Mouse (Mus musculus) forebrain, postnatal 0 days (tissue): ENCODE results near the gene Cd59b. TPM values are rescaled to one million over a fixed set of nuclear protein-coding genes. Genes with fewer than 3 reads are reported as not detected.
A peak's percentile ranks its signal among the peaks of the same experiment; 100 is the strongest.

Experiments
- ATAC-seq: fragments of 200-750 bp; cut with Nextera tagmentation; 2 replicates; pipeline ENCODE4 v1.8.0; 2017; ENCODE audit warnings: mild to moderate bottlenecking, moderate library complexity
- DNase-seq: peaks from one replicate; pipeline ENCODE4 v3.0.0-alpha.2; 2015
- H3K27ac ChIP-seq: fragments of 300-500 bp; sonication (generic); 2 replicates; pipeline ENCODE4 v1.5.1; 2014; ENCODE audit warnings: low read depth, mild to moderate bottlenecking, antibody characterized with exemption, low read length, moderate library complexity, mixed read lengths
- H3K27me3 ChIP-seq: fragments of 300-500 bp; sonication (generic); 2 replicates; pipeline ENCODE4 v1.6.1; 2014; ENCODE audit warnings: mild to moderate bottlenecking, low read length, mixed read lengths; ENCODE audit not compliant: insufficient read depth
- H3K36me3 ChIP-seq: fragments of 300-500 bp; sonication (generic); 2 replicates; pipeline ENCODE4 v1.6.1; 2014; ENCODE audit warnings: mild to moderate bottlenecking, moderate library complexity; ENCODE audit not compliant: insufficient read depth
- H3K4me1 ChIP-seq: fragments of 300-500 bp; sonication (generic); 2 replicates; pipeline ENCODE4 v1.6.1; 2014; ENCODE audit warnings: antibody characterized with exemption; ENCODE audit not compliant: insufficient read depth
- H3K4me2 ChIP-seq: fragments of 300-500 bp; sonication (generic); 2 replicates; pipeline ENCODE4 v1.6.1; 2014; ENCODE audit warnings: low read depth, mild to moderate bottlenecking, moderate library complexity
- H3K4me3 ChIP-seq: fragments of 300-500 bp; sonication (generic); 2 replicates; pipeline ENCODE4 v1.5.1; 2014; ENCODE audit warnings: low read depth, low read length, mixed read lengths
- H3K9ac ChIP-seq: fragments of 300-500 bp; sonication (generic); 2 replicates; pipeline ENCODE4 v1.6.1; 2014; ENCODE audit warnings: mild to moderate bottlenecking
- H3K9me3 ChIP-seq: fragments of 300-500 bp; sonication (generic); 2 replicates; pipeline ENCODE4 v1.6.1; 2016; ENCODE audit warnings: low read length
- CTCF ChIP-seq: sonication (generic); IDR thresholded peaks from 2 replicates; pipeline ENCODE4 v1.5.1; 2016; ENCODE audit warnings: antibody characterized with exemption, control low read depth, low read depth
- WGBS: fragments of 180-500 bp; shearing (Covaris S2); extraction: QIAGEN DNeasy Blood & Tissue Kit; methylation state at CpG from one replicate; pipeline ENCODE4 v1.1.7; 2014; 5-methylcytosine and 5-hydroxymethylcytosine counted together
- polyA plus RNA-seq: library from polyadenylated mRNA; unstranded; fragments of >200 nt; fragmentation: Nextera tagmentation; extraction: Ambion mirVana; gene quantifications from 2 replicates; pipeline ENCODE4 v1.2.1, GENCODE M21; 2015
- total RNA-seq: library from RNA; depleted of rRNA; stranded (reverse); fragments of >200 nt; gene quantifications from 2 replicates; pipeline ENCODE4 v1.2.3, GENCODE M21; 2014

Cd59b gene
- total and polyA plus RNA-seq, 2 experiments from 2014 or later, result 1.5 to 1.6 TPM

- 87% methylated on average over 3 of the region's 3 CpGs for WGBS
- Histone ChIP-seq H3K9me3 (no peaks in the 10 kb centered on the region), H3K9ac (no peak overlapping the region), H3K4me2 (no peak overlapping the region), H3K4me1 (peaks cover 10% of the 10 kb centered on the region), H3K36me3 (peaks cover 16% of the 10 kb centered on the region), H3K4me3 (no peak overlapping the region), H3K27ac (no peak overlapping the region), H3K27me3 (no peaks in the 10 kb centered on the region)
- DNase-seq, result no peak
- no peak for ATAC-seq
- TF ChIP-seq CTCF, result no peak
Measured at GRCm38 (mm10) chr2:104032056-104032455, 37.6 kb upstream of the Cd59b start.

- H3K4me2 ChIP-seq, result no peak overlapping the region
- H3K36me3 ChIP-seq, result peaks cover 28% of the 10 kb centered on the region
- peak; percentile 85 for DNase-seq
- no peak overlapping the region for H3K4me3 ChIP-seq
- no peaks in the 10 kb centered on the region for H3K4me1 ChIP-seq
- H3K9ac ChIP-seq, result no peak overlapping the region
- H3K9me3 ChIP-seq, result no peaks in the 10 kb centered on the region
- ATAC-seq, result peak; percentile 78
- no peak overlapping the region for H3K27ac ChIP-seq
- WGBS, result 31% methylated on average over 3 of the region's 3 CpGs
- TF ChIP-seq CTCF, result peak; percentile 94
- no peaks in the 10 kb centered on the region for H3K27me3 ChIP-seq
Measured at GRCm38 (mm10) chr2:104034832-104035472, 34.7 kb upstream of the Cd59b start.

- Histone ChIP-seq H3K36me3 (peaks cover 32% of the 10 kb centered on the region), H3K9me3 (no peaks in the 10 kb centered on the region), H3K4me1 (no peaks in the 10 kb centered on the region), H3K27ac (no peak overlapping the region), H3K9ac (no peak overlapping the region), H3K4me2 (no peak overlapping the region), H3K27me3 (no peaks in the 10 kb centered on the region), H3K4me3 (no peak overlapping the region)
- WGBS, result 61% methylated on average over 6 of the region's 6 CpGs
- TF ChIP-seq CTCF, result no peak
- DNase-seq, result no peak
- no peak for ATAC-seq
Measured at GRCm38 (mm10) chr2:104035595-104035994, 34.1 kb upstream of the Cd59b start.

GRCm38 (mm10) chr2:104036316-104036715, 33.3 kb upstream of the Cd59b start:
- Histone ChIP-seq H3K4me1 (no peaks in the 10 kb centered on the region), H3K9ac (no peak overlapping the region), H3K4me3 (no peak overlapping the region), H3K9me3 (no peaks in the 10 kb centered on the region), H3K4me2 (no peak overlapping the region), H3K27ac (no peak overlapping the region), H3K36me3 (peaks cover 36% of the 10 kb centered on the region), H3K27me3 (no peaks in the 10 kb centered on the region)
- 36% methylated on average over 3 of the region's 3 CpGs for WGBS
- ATAC-seq (no peak), DNase-seq (no peak)
- TF ChIP-seq CTCF, result no peak

GRCm38 (mm10) chr2:104038236-104038635, 31.4 kb upstream of the Cd59b start:
- 73% methylated on average over 2 of the region's 2 CpGs for WGBS
- ATAC-seq, result no peak
- H3K4me3 ChIP-seq, result no peak overlapping the region

GRCm38 (mm10) chr2:104041632-104042031, 28.0 kb upstream of the Cd59b start:
- TF ChIP-seq CTCF, result no peak
- DNase-seq (no peak), ATAC-seq (no peak)
- H3K27ac ChIP-seq, result no peak overlapping the region
- H3K36me3 ChIP-seq, result peaks cover 32% of the 10 kb centered on the region
- no peak overlapping the region for H3K4me2 ChIP-seq
- no peaks in the 10 kb centered on the region for H3K27me3 ChIP-seq
- H3K4me3 ChIP-seq, result no peak overlapping the region
- no peaks in the 10 kb centered on the region for H3K9me3 ChIP-seq
- no peak overlapping the region for H3K9ac ChIP-seq
- no peaks in the 10 kb centered on the region for H3K4me1 ChIP-seq
- 66% methylated on average over 5 of the region's 5 CpGs for WGBS

More at GRCm38 (mm10) chr2:104038236-104038635, 31.4 kb upstream of the Cd59b start:
- Histone ChIP-seq H3K9ac (no peak overlapping the region), H3K9me3 (no peaks in the 10 kb centered on the region), H3K4me1 (no peaks in the 10 kb centered on the region), H3K36me3 (peaks cover 33% of the 10 kb centered on the region), H3K27me3 (no peaks in the 10 kb centered on the region), H3K27ac (no peak overlapping the region), H3K4me2 (no peak overlapping the region)
- TF ChIP-seq CTCF, result no peak
- no peak for DNase-seq

GRCm38 (mm10) chr2:104042766-104043165, 26.9 kb upstream of the Cd59b start:
- H3K27ac ChIP-seq, result no peak overlapping the region
- H3K36me3 ChIP-seq, result peaks cover 27% of the 10 kb centered on the region
- H3K9ac ChIP-seq, result no peak overlapping the region
- no peaks in the 10 kb centered on the region for H3K27me3 ChIP-seq
- no peak overlapping the region for H3K4me2 ChIP-seq
- ATAC-seq (no peak), DNase-seq (no peak)
- TF ChIP-seq CTCF, result no peak
- no peak overlapping the region for H3K4me3 ChIP-seq
- no peaks in the 10 kb centered on the region for H3K9me3 ChIP-seq
- 97% methylated on average over 15 of the region's 15 CpGs for WGBS
- no peaks in the 10 kb centered on the region for H3K4me1 ChIP-seq
